ENCODE assay signal across 13 mouse cellular contexts in genomic region chr10:115556738-115557242, GRCm38 (mm10). TPM values are rescaled to one million over a fixed set of nuclear protein-coding genes. Genes with fewer than 3 reads are reported as not detected.
DNase-seq lines count a peak whose midpoint lies in the region; ATAC-seq and TF ChIP-seq lines count a peak whose summit lies in the region.
"Had no signal": no experiment of that assay in that cellular context is flagged by ENCODE, and none has a peak within 500 bp of the region (broad histone marks: within the 10 kb centered on the region; RNA-seq: fewer than 3 reads in every experiment).

No protein-coding gene starts in this region.

- no peaks in the 10 kb centered on the region for H3K36me3 ChIP-seq in hindbrain, embryonic 10.5 days
- H3K36me3 ChIP-seq in hindbrain, embryonic 14.5 days (replicated peaks; ENCODE audit: control insufficient read depth, insufficient read depth), result no peaks in the 10 kb centered on the region
- H3K36me3 ChIP-seq in hindbrain, embryonic 11.5 days (ENCODE audit: control insufficient read depth, insufficient read depth, low read length), result no peaks in the 10 kb centered on the region
- H3K36me3 ChIP-seq in midbrain, postnatal 0 days (ENCODE audit: insufficient read depth, low read length), result no peaks in the 10 kb centered on the region

- H3K4me2 ChIP-seq in hindbrain, embryonic 14.5 days (replicated peaks), result no peak overlapping the region
- H3K4me2 ChIP-seq in hindbrain, embryonic 11.5 days (replicated peaks; ENCODE audit: low read depth, low read length), result no peak overlapping the region
- 0 out of 2 replicates have a peak overlapping the region, but pooled peaks have one; percentile 0 for H3K4me2 ChIP-seq in midbrain, postnatal 0 days (ENCODE audit: low read depth, low read length, poor library complexity, severe bottlenecking)

- H3K27ac ChIP-seq in hindbrain, embryonic 10.5 days, result 0 out of 2 replicates have a peak overlapping the region, but pooled peaks have one; percentile 30
- H3K27ac ChIP-seq in hindbrain, embryonic 14.5 days, result no peak overlapping the region
- no peak overlapping the region for H3K27ac ChIP-seq in hindbrain, embryonic 11.5 days (ENCODE audit: low read depth, low read length)
- H3K27ac ChIP-seq in midbrain, postnatal 0 days (ENCODE audit: low read depth, low read length), result no peak overlapping the region

- no peak for TF ChIP-seq CTCF in midbrain, postnatal 0 days (IDR thresholded peaks at IDR 0.05)

- H3K27me3 ChIP-seq in hindbrain, embryonic 10.5 days (ENCODE audit: insufficient read depth, poor library complexity, severe bottlenecking), result 0 out of 2 replicates have a peak, but pooled peaks cover 3% of the 10 kb centered on the region
- H3K27me3 ChIP-seq in hindbrain, embryonic 14.5 days (ENCODE audit: control insufficient read depth, insufficient read depth, low read length), result no peaks in the 10 kb centered on the region
- no peaks in the 10 kb centered on the region for H3K27me3 ChIP-seq in hindbrain, embryonic 11.5 days (ENCODE audit: control insufficient read depth, insufficient read depth, low read length)
- H3K27me3 ChIP-seq in midbrain, postnatal 0 days (ENCODE audit: insufficient read depth, low read length), result no peaks in the 10 kb centered on the region

- H3K9ac ChIP-seq in hindbrain, embryonic 14.5 days, result no peak overlapping the region
- no peak overlapping the region for H3K9ac ChIP-seq in hindbrain, embryonic 11.5 days (ENCODE audit: low read depth, low read length)
- H3K9ac ChIP-seq in midbrain, postnatal 0 days (replicated peaks; ENCODE audit: low read length, poor library complexity, severe bottlenecking), result no peak overlapping the region

- H3K4me1 ChIP-seq in hindbrain, embryonic 10.5 days (replicated peaks), result peaks cover 18% of the 10 kb centered on the region
- H3K4me1 ChIP-seq in hindbrain, embryonic 14.5 days (replicated peaks; ENCODE audit: control insufficient read depth, insufficient read depth, low read length), result no peaks in the 10 kb centered on the region; the same call in 1 of the 2 replicates
- no peaks in the 10 kb centered on the region for H3K4me1 ChIP-seq in hindbrain, embryonic 11.5 days (replicated peaks; ENCODE audit: control insufficient read depth, insufficient read depth, low read length)
- H3K4me1 ChIP-seq in midbrain, postnatal 0 days (ENCODE audit: insufficient read depth, low read length), result no peaks in the 10 kb centered on the region

- WGBS in hindbrain, embryonic 10.5 days, result 19% methylated on average over 12 of the region's 12 CpGs
- WGBS in hindbrain, embryonic 14.5 days, result 17% methylated on average over 12 of the region's 12 CpGs
- 17% methylated on average over 12 of the region's 12 CpGs for WGBS in hindbrain, embryonic 11.5 days
- 18% methylated on average over 12 of the region's 12 CpGs for WGBS in midbrain, postnatal 0 days

- DNase-seq in hindbrain, embryonic 10.5 days (ENCODE audit: low spot score), result peak; percentile 34
- DNase-seq in hindbrain, embryonic 14.5 days (ENCODE audit: low spot score), result no peak
- DNase-seq in brain, adult 2 months (ENCODE audit: low read depth, low spot score), result peak; percentile 22
- no peak for DNase-seq in hindbrain, embryonic 11.5 days (ENCODE audit: low spot score)
- DNase-seq in midbrain, postnatal 0 days (ENCODE audit: low spot score), result peak; percentile 38
- no peak for DNase-seq in right cerebral cortex, adult 2 months (ENCODE audit: low spot score in 2 of 2)
- DNase-seq in thymus, postnatal 0 days (ENCODE audit: low spot score), result no peak
- DNase-seq in Muller cell, postnatal 12 days (ENCODE audit: inconsistent ontology term), result no peak
- DNase-seq: lung, adult 2 months; right cerebral cortex, postnatal 14 days had no signal

- no peak for ATAC-seq in hindbrain, embryonic 14.5 days (ENCODE audit: low FRiP score)
- ATAC-seq in hindbrain, embryonic 11.5 days (ENCODE audit: low FRiP score), result peak; percentile 71
- ATAC-seq in midbrain, postnatal 0 days (ENCODE audit: low FRiP score), result no peak
- ATAC-seq: activated CD4-positive, CD25-positive, alpha-beta regulatory T cell, adult 4 months had no signal

- no peaks in the 10 kb centered on the region for H3K9me3 ChIP-seq in hindbrain, embryonic 10.5 days
- H3K9me3 ChIP-seq in hindbrain, embryonic 14.5 days (ENCODE audit: control insufficient read depth, low read length), result no peaks in the 10 kb centered on the region
- no peaks in the 10 kb centered on the region for H3K9me3 ChIP-seq in hindbrain, embryonic 11.5 days (ENCODE audit: control insufficient read depth, low read length)
- no peaks in the 10 kb centered on the region for H3K9me3 ChIP-seq in midbrain, postnatal 0 days (ENCODE audit: low read length)

- H3K4me3 ChIP-seq in hindbrain, embryonic 10.5 days, result no peak overlapping the region
- H3K4me3 ChIP-seq in hindbrain, embryonic 14.5 days (replicated peaks; ENCODE audit: low read length), result no peak overlapping the region
- no peak overlapping the region for H3K4me3 ChIP-seq in hindbrain, embryonic 11.5 days (ENCODE audit: low read depth, low read length)
- H3K4me3 ChIP-seq in midbrain, postnatal 0 days (ENCODE audit: low read depth, low read length), result no peak overlapping the region

RNA-seq across cellular contexts. Expression of gene A930009A15Rik, which starts 13.0 kb away (rescaled TPM):
- polyA plus RNA-seq in hindbrain, embryonic 10.5 days (2016; fragmentation: Nextera tagmentation; extraction: Ambion mirVana), result 0.27 and 0.56 TPM in 2 replicates
- polyA plus RNA-seq in hindbrain, embryonic 14.5 days (2014; fragmentation: Nextera tagmentation; extraction: Ambion mirVana), result 0.39 and 0.42 TPM in 2 replicates
- polyA plus RNA-seq in hindbrain, embryonic 11.5 days (2014; fragmentation: Nextera tagmentation; extraction: Ambion mirVana), result 0.35 and 0.40 TPM in 2 replicates
- 0.85 TPM in 1 of 2 replicates, not detected in the other for total RNA-seq in midbrain, postnatal 0 days (2014; rRNA removed)
- polyA plus RNA-seq in midbrain, postnatal 0 days (2015; fragmentation: Nextera tagmentation; extraction: Ambion mirVana), result 1.5 and 2.1 TPM in 2 replicates
- not detected in 2 replicates for polyA plus RNA-seq in thymus, postnatal 0 days (2015; fragmentation: Nextera tagmentation; extraction: Ambion mirVana)
- total RNA-seq: monocyte, adult 5-6 weeks had no signal
- polyA plus RNA-seq: activated CD4-positive, CD25-positive, alpha-beta regulatory T cell, adult 4 months; gonadal fat pad, adult 2 months; lung, adult 2 months had no signal

RNA-seq across cellular contexts. Expression of gene Lgr5, which starts 30.8 kb away (rescaled TPM):
- polyA plus RNA-seq in hindbrain, embryonic 10.5 days (2016; fragmentation: Nextera tagmentation; extraction: Ambion mirVana), result 4.0 and 4.8 TPM in 2 replicates
- 2.5 and 2.7 TPM in 2 replicates for polyA plus RNA-seq in hindbrain, embryonic 14.5 days (2014; fragmentation: Nextera tagmentation; extraction: Ambion mirVana)
- polyA plus RNA-seq in hindbrain, embryonic 11.5 days (2014; fragmentation: Nextera tagmentation; extraction: Ambion mirVana), result 6.4 and 6.7 TPM in 2 replicates
- total RNA-seq in midbrain, postnatal 0 days (2014; rRNA removed), result 3.0 and 6.0 TPM in 2 replicates
- polyA plus RNA-seq in midbrain, postnatal 0 days (2015; fragmentation: Nextera tagmentation; extraction: Ambion mirVana), result 1.5 and 1.8 TPM in 2 replicates
- polyA plus RNA-seq in thymus, postnatal 0 days (2015; fragmentation: Nextera tagmentation; extraction: Ambion mirVana), result 0.04 and 0.07 TPM in 2 replicates
- total RNA-seq: monocyte, adult 5-6 weeks had no signal

Comparison
In these comparisons a context has a peak if more than half of its experiments do, and no peak if none do; other contexts are left out.
1. DNase-seq: peak in hindbrain, embryonic 10.5 days (single experiment), brain, adult 2 months (single experiment) and midbrain, postnatal 0 days (single experiment); none in hindbrain, embryonic 14.5 days (single experiment), hindbrain, embryonic 11.5 days (single experiment), right cerebral cortex, adult 2 months (0 of 2), thymus, postnatal 0 days (single experiment) and Muller cell, postnatal 12 days (single experiment).